Mouse (Mus musculus): Measurements from ENCODE around the gene Zfp385b.

The Zfp385b gene

GRCm38 (mm10) chr2:77515011-77515410 lies 304.4 kb downstream of the Zfp385b start:
- no peak for DNase-seq

GRCm38 (mm10) chr2:77514476-77514875 lies 305.0 kb downstream of the Zfp385b start:
- peak; percentile 70 to 76 for DNase-seq

GRCm38 (mm10) chr2:77508731-77509130 lies 310.7 kb downstream of the Zfp385b start:
- DNase-seq, result no peak

GRCm38 (mm10) chr2:77506308-77506707 lies 313.1 kb downstream of the Zfp385b start:
- no peak for DNase-seq

GRCm38 (mm10) chr2:77505614-77506013 lies 313.8 kb downstream of the Zfp385b start:
- no peak for DNase-seq

- DNase-seq, result peak; percentile 61 to 72
Observed at GRCm38 (mm10) chr2:77503674-77504351, 315.6 kb downstream of the Zfp385b start.

- no peak for DNase-seq
Observed at GRCm38 (mm10) chr2:77503217-77503616, 316.2 kb downstream of the Zfp385b start.

- DNase-seq, result no peak
Observed at GRCm38 (mm10) chr2:77502458-77502857, 317.0 kb downstream of the Zfp385b start.

GRCm38 (mm10) chr2:77500480-77500879 lies 319.0 kb downstream of the Zfp385b start:
- DNase-seq, result no peak

GRCm38 (mm10) chr2:77498379-77498778 lies 321.1 kb downstream of the Zfp385b start:
- DNase-seq, result no peak

- DNase-seq, result no peak
Observed at GRCm38 (mm10) chr2:77497942-77498341, 321.5 kb downstream of the Zfp385b start.

GRCm38 (mm10) chr2:77496071-77496470 lies 323.4 kb downstream of the Zfp385b start:
- peak; percentile 62 to 79 for DNase-seq

GRCm38 (mm10) chr2:77495344-77495743 lies 324.1 kb downstream of the Zfp385b start:
- no peak for DNase-seq

- no peak for DNase-seq
Observed at GRCm38 (mm10) chr2:77493695-77494094, 325.7 kb downstream of the Zfp385b start.

GRCm38 (mm10) chr2:77487151-77487550 lies 332.3 kb downstream of the Zfp385b start:
- DNase-seq, result no peak

- no peak for DNase-seq
Observed at GRCm38 (mm10) chr2:77481274-77481673, 338.2 kb downstream of the Zfp385b start.

GRCm38 (mm10) chr2:77477536-77477935 lies 341.9 kb downstream of the Zfp385b start:
- DNase-seq, result no peak

GRCm38 (mm10) chr2:77476444-77476843 lies 343.0 kb downstream of the Zfp385b start:
- no peak for DNase-seq

- no peak for DNase-seq
Observed at GRCm38 (mm10) chr2:77472254-77472837, 347.1 kb downstream of the Zfp385b start.

GRCm38 (mm10) chr2:77470716-77471115 lies 348.7 kb downstream of the Zfp385b start:
- no peak for DNase-seq

- DNase-seq, result no peak
Observed at GRCm38 (mm10) chr2:77461413-77461812, 358.0 kb downstream of the Zfp385b start.

- no peak for DNase-seq
Observed at GRCm38 (mm10) chr2:77460011-77460410, 359.4 kb downstream of the Zfp385b start.

- DNase-seq, result no peak
Observed at GRCm38 (mm10) chr2:77458431-77458830, 361.0 kb downstream of the Zfp385b start.

GRCm38 (mm10) chr2:77457120-77457519 lies 362.3 kb downstream of the Zfp385b start:
- DNase-seq, result no peak

GRCm38 (mm10) chr2:77456602-77457001 lies 362.8 kb downstream of the Zfp385b start:
- DNase-seq, result peak; percentile 52 to 77

Data from cerebellum, postnatal 25 days (tissue).